Mouse (Mus musculus): ENCODE data around the gene Pus1. TPM values are rescaled to one million over a fixed set of nuclear protein-coding genes. Genes with fewer than 3 reads are reported as not detected.
"Not testable (repeated sequence)": the region's sequence is repeated elsewhere in the genome, so short reads cannot be mapped to it uniquely, and the experiment has no call there.

Pus1 gene
- polyA plus RNA-seq, 1 experiment = 22.0 TPM

GRCm38 (mm10) chr5:110778263-110778662, 2.2 kb downstream of the Pus1 start:
- WGBS = 91% methylated on average over 12 of the region's 12 CpGs
- TF ChIP-seq POLR2A (IDR thresholded peaks at IDR 0.05; ENCODE audit: borderline replicate concordance, control insufficient read depth, low read depth, low read length) = no peak
- no peak for TF ChIP-seq CTCF (IDR thresholded peaks at IDR 0.05; ENCODE audit: control insufficient read depth, insufficient read depth, low read length)
- no peak overlapping the region for H3K4me3 ChIP-seq (replicated peaks; ENCODE audit: control insufficient read depth, low read depth, low read length)
- no peaks in the 10 kb centered on the region for H3K4me1 ChIP-seq (ENCODE audit: control insufficient read depth, insufficient read depth, low read length)
- no peak overlapping the region for H3K27ac ChIP-seq (ENCODE audit: control insufficient read depth, insufficient read depth, low read depth, low read length, poor library complexity)

- H3K4me3 ChIP-seq (replicated peaks; ENCODE audit: control insufficient read depth, low read depth, low read length) = no peak overlapping the region
- TF ChIP-seq POLR2A (IDR thresholded peaks at IDR 0.05; ENCODE audit: borderline replicate concordance, control insufficient read depth, low read depth, low read length) = no peak
- TF ChIP-seq CTCF (IDR thresholded peaks at IDR 0.05; ENCODE audit: control insufficient read depth, insufficient read depth, low read length) = no peak
- 83% methylated on average over 2 of the region's 2 CpGs for WGBS
- no peak overlapping the region for H3K27ac ChIP-seq (ENCODE audit: control insufficient read depth, insufficient read depth, low read depth, low read length, poor library complexity)
- H3K4me1 ChIP-seq (ENCODE audit: control insufficient read depth, insufficient read depth, low read length) = no peaks in the 10 kb centered on the region
These were observed 4.3 kb downstream of the Pus1 start for GRCm38 (mm10) chr5:110776141-110776540.

DNA sequence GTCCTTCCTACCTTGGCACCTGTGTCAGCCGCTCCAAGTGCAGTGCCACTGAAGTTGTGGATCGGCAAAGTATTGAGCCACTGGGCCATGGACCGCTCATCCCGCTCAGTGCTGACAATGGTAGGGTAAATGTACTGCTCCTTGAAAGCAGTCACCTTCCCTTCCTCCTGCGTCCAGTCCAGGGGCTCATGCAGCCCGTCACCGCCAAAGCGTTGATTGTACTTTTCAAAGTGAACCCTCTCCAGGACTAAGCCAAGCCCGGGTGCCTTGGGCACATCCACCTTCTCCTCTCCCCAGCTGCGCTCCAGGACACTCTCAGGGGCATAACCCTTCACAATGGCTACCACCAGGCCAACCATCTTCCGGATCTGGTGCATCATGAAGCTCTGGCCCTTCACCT, 5.9 kb downstream of the Pus1 start:
- H3K4me1 ChIP-seq (ENCODE audit: control insufficient read depth, insufficient read depth, low read length) = no peaks in the 10 kb centered on the region; the same call in 1 of the 2 replicates
- no peak for TF ChIP-seq POLR2A (IDR thresholded peaks at IDR 0.05; ENCODE audit: borderline replicate concordance, control insufficient read depth, low read depth, low read length)
- TF ChIP-seq CTCF (IDR thresholded peaks at IDR 0.05; ENCODE audit: control insufficient read depth, insufficient read depth, low read length) = no peak
- no peak overlapping the region for H3K4me3 ChIP-seq (replicated peaks; ENCODE audit: control insufficient read depth, low read depth, low read length)
- WGBS = 95% methylated on average over 11 of the region's 11 CpGs
- H3K27ac ChIP-seq (ENCODE audit: control insufficient read depth, insufficient read depth, low read depth, low read length, poor library complexity) = no peak overlapping the region

GRCm38 (mm10) chr5:110772945-110773344, 7.5 kb downstream of the Pus1 start:
- whole genome bisulfite sequencing = 81% methylated on average over 10 of the region's 10 CpGs
- not testable (repeated sequence) for H3K4me1 ChIP-seq (ENCODE audit: control insufficient read depth, insufficient read depth, low read length); H3K27ac ChIP-seq (ENCODE audit: control insufficient read depth, insufficient read depth, low read depth, low read length, poor library complexity); H3K4me3 ChIP-seq (replicated peaks; ENCODE audit: control insufficient read depth, low read depth, low read length)

GRCm38 (mm10) chr5:110770448-110771158, 9.9 kb downstream of the Pus1 start, which contains the start of gene Ep400:
Ep400 (minus strand) TSS chr5:110770717.
- TF ChIP-seq CTCF (IDR thresholded peaks at IDR 0.05; ENCODE audit: control insufficient read depth, insufficient read depth, low read length) = peak; percentile 76
- TF ChIP-seq POLR2A (IDR thresholded peaks at IDR 0.05; ENCODE audit: borderline replicate concordance, control insufficient read depth, low read depth, low read length) = peak; percentile 88
- Histone ChIP-seq H3K4me1 (ENCODE audit: control insufficient read depth, insufficient read depth, low read length) (peaks cover 1% of the 10 kb centered on the region; the same call in 1 of the 2 replicates), H3K4me3 (replicated peaks; ENCODE audit: control insufficient read depth, low read depth, low read length) (peak within 1 kb of the TSS; percentile 98), H3K27ac (ENCODE audit: control insufficient read depth, insufficient read depth, low read depth, low read length, poor library complexity) (peak within 1 kb of the TSS; percentile 98)
- WGBS = under 1% methylated on average over 83 of the region's 83 CpGs

- H3K27ac ChIP-seq (ENCODE audit: control insufficient read depth, insufficient read depth, low read depth, low read length, poor library complexity) = peak overlapping the region; percentile 98
- under 1% methylated on average over 58 of the region's 58 CpGs for WGBS
- no peak for TF ChIP-seq POLR2A (IDR thresholded peaks at IDR 0.05; ENCODE audit: borderline replicate concordance, control insufficient read depth, low read depth, low read length)
- no peak for TF ChIP-seq CTCF (IDR thresholded peaks at IDR 0.05; ENCODE audit: control insufficient read depth, insufficient read depth, low read length)
- peaks cover 1% of the 10 kb centered on the region; the same call in 1 of the 2 replicates for H3K4me1 ChIP-seq (ENCODE audit: control insufficient read depth, insufficient read depth, low read length)
- peak overlapping the region; percentile 98 for H3K4me3 ChIP-seq (replicated peaks; ENCODE audit: control insufficient read depth, low read depth, low read length)
These were observed 10.4 kb downstream of the Pus1 start for GRCm38 (mm10) chr5:110770031-110770445.

DNA sequence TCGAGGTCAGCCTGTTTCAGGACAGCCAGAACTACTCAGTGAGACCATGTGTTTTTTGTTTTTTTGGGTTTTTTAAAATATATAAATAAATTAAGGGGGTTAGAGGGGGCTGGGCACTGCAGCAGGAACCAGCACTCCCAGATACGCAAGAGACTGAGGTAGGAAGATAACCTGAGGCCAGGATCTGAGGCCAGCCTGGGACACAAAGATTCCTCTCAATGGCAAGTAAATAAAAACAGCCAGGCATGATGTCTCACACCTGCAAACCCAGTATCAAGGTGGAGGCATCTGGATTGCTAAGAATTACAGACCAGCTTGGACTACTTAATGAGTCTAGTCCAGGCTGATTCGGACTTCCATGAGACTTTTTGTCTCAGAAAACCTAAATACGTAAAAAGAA, 11.2 kb downstream of the Pus1 start:
- Histone ChIP-seq H3K27ac (ENCODE audit: control insufficient read depth, insufficient read depth, low read depth, low read length, poor library complexity) (no peak overlapping the region), H3K4me1 (ENCODE audit: control insufficient read depth, insufficient read depth, low read length) (peaks cover 1% of the 10 kb centered on the region; the same call in 1 of the 2 replicates), H3K4me3 (replicated peaks; ENCODE audit: control insufficient read depth, low read depth, low read length) (peak overlapping the region; percentile 98)
- TF ChIP-seq POLR2A (IDR thresholded peaks at IDR 0.05; ENCODE audit: borderline replicate concordance, control insufficient read depth, low read depth, low read length) (no peak), CTCF (IDR thresholded peaks at IDR 0.05; ENCODE audit: control insufficient read depth, insufficient read depth, low read length) (no peak)
- 29% methylated on average over 4 of the region's 4 CpGs for WGBS

DNA sequence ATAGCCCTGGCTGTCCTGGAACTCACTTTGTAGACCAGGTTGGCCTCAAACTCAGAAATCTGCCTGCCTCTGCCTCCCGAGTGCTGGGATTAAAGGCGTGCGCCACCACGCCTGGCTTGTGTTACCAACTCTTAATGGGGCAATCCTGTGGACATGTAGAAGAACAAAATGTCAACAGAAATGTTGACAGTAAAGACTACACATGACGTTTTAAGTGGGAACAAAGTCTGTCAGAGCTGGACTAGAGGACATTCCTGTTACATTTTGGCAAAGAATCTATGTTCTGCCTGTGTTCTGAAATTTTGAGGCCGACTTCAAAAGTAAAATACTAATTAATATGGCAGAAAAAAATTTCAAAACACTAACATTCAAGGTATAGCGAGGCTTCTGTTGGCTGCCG, 16.6 kb downstream of the Pus1 start:
- 89% methylated on average over 8 of the region's 8 CpGs for WGBS
- no peak for TF ChIP-seq CTCF (IDR thresholded peaks at IDR 0.05; ENCODE audit: control insufficient read depth, insufficient read depth, low read length)
- TF ChIP-seq POLR2A (IDR thresholded peaks at IDR 0.05; ENCODE audit: borderline replicate concordance, control insufficient read depth, low read depth, low read length) = no peak
- Histone ChIP-seq H3K4me1 (ENCODE audit: control insufficient read depth, insufficient read depth, low read length) (peaks cover 1% of the 10 kb centered on the region; the same call in 1 of the 2 replicates), H3K27ac (ENCODE audit: control insufficient read depth, insufficient read depth, low read depth, low read length, poor library complexity) (no peak overlapping the region), H3K4me3 (replicated peaks; ENCODE audit: control insufficient read depth, low read depth, low read length) (no peak overlapping the region)

All from bone marrow, adult 2 months (tissue).